Mouse (Mus musculus): ENCODE results near the gene Olfr732. TPM values are rescaled to one million over a fixed set of nuclear protein-coding genes. Genes with fewer than 3 reads are reported as not detected.

Olfr732 gene
- polyA plus RNA-seq (2015; fragmentation: Nextera tagmentation; extraction: Ambion mirVana), result not detected in 2 replicates

- no peaks in the 10 kb centered on the region for H3K9me3 ChIP-seq (replicated peaks; ENCODE audit: control insufficient read depth, low read length)
- H3K9ac ChIP-seq (ENCODE audit: low read depth, low read length), result no peak within 1 kb of the TSS
- no peaks in the 10 kb centered on the region for H3K4me1 ChIP-seq (ENCODE audit: control insufficient read depth, low read depth, low read length)
- no peaks in the 10 kb centered on the region for H3K36me3 ChIP-seq (ENCODE audit: control insufficient read depth, insufficient read depth)
- no peaks in the 10 kb centered on the region for H3K27me3 ChIP-seq (ENCODE audit: control insufficient read depth, insufficient read depth, low read depth, low read length)
- H3K4me3 ChIP-seq (ENCODE audit: low read depth, low read length), result no peak within 1 kb of the TSS
- ATAC-seq (ENCODE audit: low read depth), result no peak
- H3K4me2 ChIP-seq (ENCODE audit: low read depth, low read length), result no peak within 1 kb of the TSS
- WGBS (ENCODE audit: insufficient replicate concordance), result 73% methylated on average over 1 of the region's 1 CpGs
- no peak within 1 kb of the TSS for H3K27ac ChIP-seq (ENCODE audit: low read length)
Observed at GRCm38 (mm10) chr14:50284106-50284505, at the start of gene Olfr732. Gene Olfr732, minus strand, starts transcription at chr14:50284206.

GRCm38 (mm10) chr14:50326661-50327060 is 42.7 kb upstream of the Olfr732 start, which contains the start of gene Olfr734:
Gene Olfr734, minus strand, starts transcription at chr14:50326761.
- no peak for ATAC-seq (ENCODE audit: low read depth)
- H3K4me1 ChIP-seq (ENCODE audit: control insufficient read depth, low read depth, low read length), result no peaks in the 10 kb centered on the region
- H3K27ac ChIP-seq (ENCODE audit: low read length), result no peak within 1 kb of the TSS
- H3K27me3 ChIP-seq (ENCODE audit: control insufficient read depth, insufficient read depth, low read depth, low read length), result no peaks in the 10 kb centered on the region
- H3K4me2 ChIP-seq (ENCODE audit: low read depth, low read length), result no peak within 1 kb of the TSS
- no peak within 1 kb of the TSS for H3K9ac ChIP-seq (ENCODE audit: low read depth, low read length)
- no peak within 1 kb of the TSS for H3K4me3 ChIP-seq (ENCODE audit: low read depth, low read length)
- no peaks in the 10 kb centered on the region for H3K9me3 ChIP-seq (replicated peaks; ENCODE audit: control insufficient read depth, low read length)
- H3K36me3 ChIP-seq (ENCODE audit: control insufficient read depth, insufficient read depth), result no peaks in the 10 kb centered on the region
- 28% methylated on average over 1 of the region's 1 CpGs for WGBS (ENCODE audit: insufficient replicate concordance)

- Histone ChIP-seq H3K9ac (ENCODE audit: low read depth, low read length) (no peak within 1 kb of the TSS), H3K27me3 (ENCODE audit: control insufficient read depth, insufficient read depth, low read depth, low read length) (no peaks in the 10 kb centered on the region), H3K9me3 (replicated peaks; ENCODE audit: control insufficient read depth, low read length) (no peaks in the 10 kb centered on the region), H3K4me2 (ENCODE audit: low read depth, low read length) (no peak within 1 kb of the TSS), H3K36me3 (ENCODE audit: control insufficient read depth, insufficient read depth) (no peaks in the 10 kb centered on the region), H3K4me1 (ENCODE audit: control insufficient read depth, low read depth, low read length) (no peaks in the 10 kb centered on the region), H3K27ac (ENCODE audit: low read length) (no peak within 1 kb of the TSS), H3K4me3 (ENCODE audit: low read depth, low read length) (no peak within 1 kb of the TSS)
- no peak for ATAC-seq (ENCODE audit: low read depth)
Observed at GRCm38 (mm10) chr14:50301422-50301821, 17.4 kb upstream of the Olfr732 start, which contains the start of gene Olfr733. Gene Olfr733, minus strand, starts transcription at chr14:50301522.

GRCm38 (mm10) chr14:50241766-50242165 is 42.2 kb downstream of the Olfr732 start, which contains the start of gene Olfr731:
Gene Olfr731, minus strand, starts transcription at chr14:50241866.
- Histone ChIP-seq H3K4me2 (ENCODE audit: low read depth, low read length) (no peak within 1 kb of the TSS), H3K9ac (ENCODE audit: low read depth, low read length) (no peak within 1 kb of the TSS), H3K4me1 (ENCODE audit: control insufficient read depth, low read depth, low read length) (no peaks in the 10 kb centered on the region), H3K36me3 (ENCODE audit: control insufficient read depth, insufficient read depth) (no peaks in the 10 kb centered on the region), H3K27me3 (ENCODE audit: control insufficient read depth, insufficient read depth, low read depth, low read length) (no peaks in the 10 kb centered on the region), H3K4me3 (ENCODE audit: low read depth, low read length) (no peak within 1 kb of the TSS), H3K9me3 (replicated peaks; ENCODE audit: control insufficient read depth, low read length) (no peaks in the 10 kb centered on the region), H3K27ac (ENCODE audit: low read length) (no peak within 1 kb of the TSS)
- ATAC-seq (ENCODE audit: low read depth), result no peak
- WGBS (ENCODE audit: insufficient replicate concordance), result 49% methylated on average over 4 of the region's 4 CpGs

Other genes with a start within 250 kb of the Olfr732 start
- not detected in 2 replicates for gene Olfr725, start 243.8 kb downstream of the Olfr732 start, polyA plus RNA-seq (2015; fragmentation: Nextera tagmentation; extraction: Ambion mirVana)
- not detected in 2 replicates for gene Olfr726, start 193.3 kb downstream of the Olfr732 start, polyA plus RNA-seq (2015; fragmentation: Nextera tagmentation; extraction: Ambion mirVana)
- gene Olfr727, start 161.0 kb downstream of the Olfr732 start, polyA plus RNA-seq (2015; fragmentation: Nextera tagmentation; extraction: Ambion mirVana), result not detected in 2 replicates
- not detected in 2 replicates for gene Olfr728, start 141.5 kb downstream of the Olfr732 start, polyA plus RNA-seq (2015; fragmentation: Nextera tagmentation; extraction: Ambion mirVana)
- not detected in 2 replicates for gene Olfr729, start 131.3 kb downstream of the Olfr732 start, polyA plus RNA-seq (2015; fragmentation: Nextera tagmentation; extraction: Ambion mirVana)
- not detected in 2 replicates for gene Olfr730, start 96.0 kb downstream of the Olfr732 start, polyA plus RNA-seq (2015; fragmentation: Nextera tagmentation; extraction: Ambion mirVana)
- not detected in 2 replicates for gene Olfr731, start 42.3 kb downstream of the Olfr732 start, polyA plus RNA-seq (2015; fragmentation: Nextera tagmentation; extraction: Ambion mirVana)
- gene Olfr733, start 17.3 kb upstream of the Olfr732 start, polyA plus RNA-seq (2015; fragmentation: Nextera tagmentation; extraction: Ambion mirVana), result not detected in 2 replicates
- not detected in 2 replicates for gene Olfr734, start 42.6 kb upstream of the Olfr732 start, polyA plus RNA-seq (2015; fragmentation: Nextera tagmentation; extraction: Ambion mirVana)
- not detected in 2 replicates for gene Olfr735, start 64.7 kb upstream of the Olfr732 start, polyA plus RNA-seq (2015; fragmentation: Nextera tagmentation; extraction: Ambion mirVana)
- gene Tlr11, start 73.7 kb upstream of the Olfr732 start, polyA plus RNA-seq (2015; fragmentation: Nextera tagmentation; extraction: Ambion mirVana), result 0.07 and 0.15 TPM in 2 replicates
- gene Olfr736, start 97.0 kb upstream of the Olfr732 start, polyA plus RNA-seq (2015; fragmentation: Nextera tagmentation; extraction: Ambion mirVana), result not detected in 2 replicates
- not detected in 2 replicates for gene Olfr738, start 123.4 kb upstream of the Olfr732 start, polyA plus RNA-seq (2015; fragmentation: Nextera tagmentation; extraction: Ambion mirVana)
- not detected in 2 replicates for gene Olfr739, start 134.4 kb upstream of the Olfr732 start, polyA plus RNA-seq (2015; fragmentation: Nextera tagmentation; extraction: Ambion mirVana)
- not detected in 2 replicates for gene Olfr740, start 161.3 kb upstream of the Olfr732 start, polyA plus RNA-seq (2015; fragmentation: Nextera tagmentation; extraction: Ambion mirVana)
- gene Olfr741, start 188.5 kb upstream of the Olfr732 start, polyA plus RNA-seq (2015; fragmentation: Nextera tagmentation; extraction: Ambion mirVana), result not detected in 2 replicates
- not detected in 2 replicates for gene Olfr742, start 219.4 kb upstream of the Olfr732 start, polyA plus RNA-seq (2015; fragmentation: Nextera tagmentation; extraction: Ambion mirVana)
- gene Olfr743, start 237.6 kb upstream of the Olfr732 start, polyA plus RNA-seq (2015; fragmentation: Nextera tagmentation; extraction: Ambion mirVana), result not detected in 2 replicates

Measured in liver, embryonic 16.5 days (tissue).